Mouse (Mus musculus) bone marrow macrophage, adult 2 months (primary cell): Measurements from ENCODE around the gene Actr3b.

Experiments used
- CTCF ChIP-seq: IDR thresholded peaks from 2 replicates; pipeline ENCODE4 v1.5.1; 2012; ENCODE audit warnings: low read depth, mild to moderate bottlenecking, low read length, moderate library complexity
- POLR2A ChIP-seq: IDR thresholded peaks from 2 replicates; pipeline ENCODE4 v1.6.1; 2012; ENCODE audit warnings: mild to moderate bottlenecking, low read depth, low read length, borderline replicate concordance

DNA sequence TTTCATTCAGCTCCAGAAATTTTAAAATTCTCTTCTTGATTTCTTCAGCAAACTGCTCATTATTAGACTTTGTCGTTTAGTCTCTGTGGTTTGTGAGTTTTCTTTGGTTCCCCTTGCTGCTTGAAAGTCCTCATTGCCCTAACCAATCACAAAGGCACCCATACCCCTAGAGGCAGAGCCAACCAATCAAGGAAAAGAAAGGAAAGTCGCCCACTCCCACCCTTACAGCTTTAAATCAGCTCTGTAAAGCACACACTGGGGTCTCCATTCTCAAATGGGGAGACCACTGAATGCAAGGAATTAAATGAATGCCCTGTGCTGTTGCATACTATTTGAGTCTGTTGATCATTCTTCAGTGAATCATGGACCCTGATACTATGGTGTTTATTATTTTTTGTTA lies 9.6 kb downstream of the Actr3b start:
- TF ChIP-seq POLR2A (no peak), CTCF (no peak)
